Mouse (Mus musculus): ENCODE results near the gene Ece1. TPM values are rescaled to one million over a fixed set of nuclear protein-coding genes. Genes with fewer than 3 reads are reported as not detected.
"Not testable (repeated sequence)": the region's sequence is repeated elsewhere in the genome, so short reads cannot be mapped to it uniquely, and the experiment has no call there.

Ece1 gene
- 10 to 100 TPM; 82.0 to 87.9 TPM for total RNA-seq (2021)
- long read RNA-seq, experiment 1, full-length matches to known transcripts = 2 of 53 reads
- long read RNA-seq, experiment 1, partial matches to known transcripts = 30 of 53 reads
- long read RNA-seq, experiment 1, other reads (novel, unspliced or antisense) = 21 of 53 reads
- long read RNA-seq, experiment 2, partial matches to known transcripts = 9 of 22 reads
- long read RNA-seq, experiment 2, other reads (novel, unspliced or antisense) = 13 of 22 reads

DNA sequence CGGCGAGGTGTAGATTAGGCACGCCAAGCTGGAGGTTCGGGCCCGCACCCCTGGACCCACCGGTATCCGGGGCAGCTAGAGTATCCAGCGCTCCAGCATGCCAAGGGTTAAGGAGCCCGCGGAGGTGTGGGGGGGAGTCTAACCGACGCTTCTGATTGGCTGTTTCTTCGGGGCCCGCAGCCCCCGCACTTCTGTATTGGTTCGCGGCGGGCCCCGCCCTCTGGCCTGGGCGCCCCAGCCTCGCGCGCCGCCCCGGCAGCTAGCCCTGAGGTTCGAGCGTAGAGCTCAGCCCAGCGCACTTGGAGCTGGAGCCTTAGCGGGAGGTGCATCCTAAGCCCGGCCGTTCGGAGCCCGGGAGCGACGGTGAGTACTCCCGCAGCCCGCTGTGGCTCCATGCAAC is at the start of gene Ece1:
Ece1 (plus strand) TSS at position 219 of the 400 bp plus-strand sequence.
- DNase-seq (ENCODE audit: low spot score in 2 of 2) = peak; percentile 85 to 92

DNA sequence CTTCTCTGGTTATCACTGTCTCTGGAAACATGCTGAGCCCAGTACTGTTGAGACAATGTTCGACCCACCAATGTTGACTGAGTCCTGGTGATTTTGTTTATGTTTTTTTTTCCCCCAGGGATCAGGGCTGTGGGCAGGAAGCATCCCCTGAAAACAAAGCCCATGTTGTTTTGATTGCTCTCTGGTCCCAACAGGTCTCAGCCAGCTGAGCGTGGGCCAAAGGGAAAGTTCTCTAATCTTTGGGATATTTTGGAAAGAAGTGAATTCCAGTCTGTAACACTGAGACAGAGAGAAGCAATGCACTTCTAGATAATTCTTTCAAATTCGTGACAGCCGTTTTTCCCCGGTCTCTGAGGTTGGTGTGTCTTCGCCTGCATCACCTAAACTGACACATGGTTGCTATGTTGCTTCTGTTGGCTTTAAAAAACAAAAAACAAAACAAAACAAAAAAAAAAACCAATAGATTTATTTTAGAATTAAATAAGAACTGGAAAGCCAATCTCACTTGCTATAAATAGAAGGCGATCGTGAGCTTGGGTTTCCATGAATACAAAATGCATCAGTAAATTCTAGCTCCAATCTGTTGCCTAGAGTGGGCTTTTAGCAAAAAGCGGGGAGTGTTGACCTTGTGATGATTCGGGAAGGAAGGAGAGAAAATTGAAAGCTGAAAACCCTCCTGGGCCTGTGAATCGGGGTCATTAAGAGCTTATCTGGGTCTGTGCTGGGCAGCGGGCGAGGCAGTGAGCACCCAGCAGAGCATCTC is 48.9 kb upstream of the Ece1 start:
- no peak for DNase-seq (ENCODE audit: low spot score in 2 of 2)

DNA sequence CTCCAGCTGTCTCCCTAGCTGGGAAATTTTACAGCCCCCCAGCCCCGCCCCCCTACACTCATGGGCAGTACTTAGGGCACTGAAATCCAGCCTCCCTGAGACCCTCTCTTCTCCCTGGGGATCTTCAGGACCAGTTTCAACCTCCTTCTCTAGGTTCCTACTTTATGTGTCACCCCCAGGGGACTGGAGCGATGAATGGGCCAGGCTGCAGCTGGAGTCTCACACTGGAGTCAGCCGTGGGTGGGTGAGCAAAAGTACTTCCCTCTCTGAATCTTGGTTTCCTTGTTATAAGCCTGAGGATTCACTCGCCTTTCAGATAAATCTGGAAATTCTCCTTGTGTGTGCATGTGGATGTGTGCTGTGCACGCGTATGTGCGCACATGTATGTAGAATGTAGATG is 47.9 kb upstream of the Ece1 start:
- no peak for DNase-seq (ENCODE audit: low spot score in 2 of 2)

DNA sequence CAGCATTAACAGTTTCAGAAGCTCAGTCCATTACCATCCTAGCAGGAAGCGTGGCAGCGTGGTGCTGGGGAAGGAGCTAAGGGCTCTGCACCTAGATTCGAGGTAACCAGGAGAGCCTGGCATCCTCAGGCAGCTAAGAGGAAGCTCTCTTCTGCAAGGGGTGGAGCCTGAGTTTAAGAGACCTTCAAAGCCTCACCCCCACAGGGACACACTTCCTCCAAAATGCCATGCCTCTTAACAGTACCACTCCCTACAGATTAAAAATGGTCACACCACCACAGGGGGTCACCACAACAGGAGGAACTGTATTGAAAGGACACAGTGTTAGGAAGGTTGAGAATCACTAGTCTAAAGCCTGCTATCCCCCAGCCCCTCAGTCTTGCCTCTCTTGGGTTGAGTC is 46.6 kb upstream of the Ece1 start:
- no peak for DNase-seq (ENCODE audit: low spot score in 2 of 2)

DNA sequence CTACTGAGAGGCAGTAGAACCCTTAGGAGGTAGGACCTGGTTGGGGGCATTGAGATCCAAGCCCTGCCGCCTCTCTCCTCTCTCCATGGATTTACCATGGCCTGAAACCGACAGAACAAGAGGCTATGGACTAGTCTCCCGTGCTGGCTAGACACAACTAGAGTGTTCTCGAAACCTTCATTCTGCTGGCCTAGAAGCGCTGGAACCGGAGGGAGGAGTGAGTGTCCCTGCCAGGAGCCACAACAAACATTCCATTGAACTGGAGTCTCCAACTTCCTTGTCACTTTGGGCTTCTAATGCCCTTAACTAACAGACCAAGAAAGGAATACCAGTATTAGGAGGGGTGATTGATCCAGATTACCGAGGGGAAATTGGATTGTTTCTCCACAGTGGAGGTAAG is 45.8 kb upstream of the Ece1 start:
- no peak for DNase-seq (ENCODE audit: low spot score in 2 of 2)

DNA sequence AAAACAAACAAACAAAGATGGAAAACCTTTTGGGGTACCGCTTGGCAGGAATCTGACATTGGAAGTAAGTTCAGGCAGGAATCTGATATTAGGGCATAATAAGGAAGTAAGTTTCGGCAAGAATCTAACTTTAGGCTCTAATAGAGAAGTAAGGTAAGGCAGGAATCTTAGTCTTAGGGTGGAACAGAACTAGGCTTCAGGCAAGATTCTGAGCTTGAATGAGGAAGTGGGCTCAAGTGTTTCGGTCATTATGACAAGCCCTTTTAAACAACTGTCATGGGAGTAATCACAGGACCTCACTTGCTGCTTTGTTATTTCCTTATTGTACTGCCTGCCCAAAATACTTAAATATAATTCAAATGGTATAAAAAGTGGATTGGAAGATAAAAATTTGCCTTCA is 43.7 kb upstream of the Ece1 start:
- no peak for DNase-seq (ENCODE audit: low spot score in 2 of 2)

DNA sequence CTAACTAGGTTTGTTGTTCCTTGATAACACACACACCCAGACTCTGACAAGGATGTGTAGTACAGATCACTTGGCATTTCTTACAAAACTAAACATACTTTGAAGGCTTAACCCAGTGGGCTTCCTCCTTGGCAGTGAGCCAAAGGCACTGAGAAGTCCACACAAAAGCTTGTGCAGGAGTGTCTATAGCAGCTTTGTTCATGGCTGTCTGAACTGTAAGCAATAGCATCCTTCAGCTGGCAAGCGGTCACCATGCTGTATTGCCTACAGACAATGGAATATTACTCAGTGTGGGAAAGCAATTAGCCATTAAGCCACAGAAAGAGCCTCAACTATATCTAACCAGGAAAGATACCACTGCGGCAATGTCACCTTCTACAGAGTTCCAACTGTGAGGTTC is 42.5 kb upstream of the Ece1 start:
- no peak for DNase-seq (ENCODE audit: low spot score in 2 of 2)

DNA sequence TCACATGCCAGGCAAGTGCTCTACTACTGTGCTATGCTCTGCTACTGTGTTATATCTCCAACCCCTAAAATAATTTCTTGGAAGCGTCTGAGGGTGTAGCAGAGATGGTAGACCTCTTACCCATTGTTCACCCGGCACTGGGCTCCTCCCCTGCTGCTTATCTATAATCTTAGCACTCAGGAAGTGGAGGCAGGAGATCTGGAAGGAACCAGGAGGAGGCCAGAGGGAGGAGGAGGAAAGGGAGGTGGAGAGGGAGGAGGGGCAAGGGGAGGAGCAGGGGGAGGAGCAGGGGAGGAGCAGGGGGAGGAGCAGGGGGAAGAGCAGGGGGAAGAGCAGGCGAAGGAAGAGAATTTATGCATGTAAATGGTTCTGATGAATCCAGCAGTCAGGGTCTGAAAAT is 41.3 kb upstream of the Ece1 start:
- DNase-seq (ENCODE audit: low spot score in 2 of 2) = no peak

DNA sequence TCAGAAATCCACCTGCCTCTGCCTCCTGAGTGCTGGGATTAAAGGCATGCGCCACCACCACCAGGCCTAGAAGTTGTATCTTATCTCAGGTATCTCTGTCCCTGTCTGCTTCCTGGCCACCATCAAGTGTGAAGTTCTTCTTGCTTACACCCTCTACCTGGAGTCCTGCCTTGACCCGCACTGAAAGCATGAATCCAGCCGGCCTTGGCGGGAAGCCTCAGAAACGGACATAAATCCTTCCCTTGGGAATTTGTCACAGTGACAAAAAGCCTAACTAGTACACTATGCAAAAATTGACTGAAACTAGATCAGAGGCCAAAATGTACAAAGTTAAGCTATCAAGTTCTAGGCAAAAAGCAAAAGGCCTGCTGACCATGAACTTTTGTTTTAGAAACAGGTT is 39.5 kb upstream of the Ece1 start:
- DNase-seq (ENCODE audit: low spot score in 2 of 2) = no peak

DNA sequence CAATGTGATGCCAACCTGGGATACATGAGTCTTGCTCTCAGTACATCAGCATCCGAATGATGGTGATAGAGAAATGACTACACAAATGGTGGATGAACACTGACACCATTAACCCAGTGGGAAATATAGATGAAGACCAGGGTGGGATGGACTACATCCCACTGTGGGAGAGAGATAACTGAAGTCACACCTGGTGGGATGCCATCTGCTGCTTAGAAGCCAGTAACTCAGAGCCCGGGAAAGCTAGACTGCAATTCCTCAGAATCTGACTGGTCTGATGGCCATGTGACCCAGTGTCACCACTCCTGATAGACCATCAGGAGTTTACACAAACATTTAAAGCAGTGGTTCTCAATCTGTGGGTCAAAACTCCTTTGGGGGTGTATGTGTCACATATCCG is 38.5 kb upstream of the Ece1 start:
- no peak for DNase-seq (ENCODE audit: low spot score in 2 of 2)

DNA sequence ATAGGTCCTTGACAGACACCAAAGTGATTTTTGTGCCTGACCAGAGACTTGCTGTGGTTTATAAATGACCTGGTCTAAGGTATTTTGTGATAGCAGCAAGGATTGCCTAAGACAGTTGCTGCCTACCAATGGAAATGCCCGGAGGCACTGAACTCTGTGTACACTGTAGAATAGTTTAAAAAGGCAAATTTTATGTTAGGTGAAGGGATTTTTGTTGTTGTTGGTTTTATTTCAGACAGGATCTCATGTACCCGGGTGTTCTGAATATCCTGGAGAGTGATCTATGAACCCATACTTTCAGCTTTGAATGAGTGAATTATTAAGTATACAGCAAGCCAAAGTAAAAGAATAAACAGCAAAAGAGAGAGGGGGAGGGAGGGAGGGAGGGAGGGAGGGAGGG is 37.2 kb upstream of the Ece1 start:
- DNase-seq (ENCODE audit: low spot score in 2 of 2) = no peak

DNA sequence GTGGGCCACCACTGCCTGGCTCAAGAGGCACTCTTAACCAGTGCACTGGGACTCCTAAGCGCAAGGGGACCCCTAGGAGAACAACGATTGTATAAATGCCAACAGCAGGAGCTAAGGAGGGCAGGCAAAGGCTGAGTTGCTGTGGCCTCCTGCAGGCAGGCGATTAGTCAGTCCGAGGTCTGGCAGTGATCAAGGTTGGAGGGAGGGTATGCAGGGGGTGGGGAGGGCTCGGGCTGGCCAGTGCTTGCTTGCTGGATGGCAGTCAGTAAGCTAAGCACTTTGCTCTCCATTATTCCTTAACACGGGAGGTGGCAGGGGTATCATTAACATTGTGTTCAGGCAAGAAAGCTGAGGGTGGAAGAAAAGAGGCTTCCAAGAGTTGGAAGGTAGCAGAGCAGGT is 31.7 kb upstream of the Ece1 start:
- no peak for DNase-seq (ENCODE audit: low spot score in 2 of 2)

DNA sequence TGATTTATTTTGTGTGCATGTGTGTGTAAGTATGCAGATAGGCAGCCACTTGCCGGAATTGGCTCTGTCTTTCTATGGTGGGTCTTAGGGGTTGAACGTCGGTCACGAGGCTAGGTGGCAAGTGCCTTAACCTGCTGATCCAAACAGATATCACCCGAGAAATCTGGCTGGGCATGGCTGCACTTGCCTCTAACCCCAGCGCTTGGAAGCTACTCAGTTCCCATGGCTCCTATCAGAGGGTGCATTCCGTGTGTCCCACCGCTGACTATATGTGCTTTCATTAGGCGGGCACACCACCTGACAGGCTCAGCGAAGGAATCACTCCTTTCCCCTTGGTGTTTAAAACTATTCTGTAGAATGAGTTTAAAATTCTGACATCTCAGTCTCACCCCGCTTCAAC is 30.4 kb upstream of the Ece1 start:
- no peak for DNase-seq (ENCODE audit: low spot score in 2 of 2)

DNA sequence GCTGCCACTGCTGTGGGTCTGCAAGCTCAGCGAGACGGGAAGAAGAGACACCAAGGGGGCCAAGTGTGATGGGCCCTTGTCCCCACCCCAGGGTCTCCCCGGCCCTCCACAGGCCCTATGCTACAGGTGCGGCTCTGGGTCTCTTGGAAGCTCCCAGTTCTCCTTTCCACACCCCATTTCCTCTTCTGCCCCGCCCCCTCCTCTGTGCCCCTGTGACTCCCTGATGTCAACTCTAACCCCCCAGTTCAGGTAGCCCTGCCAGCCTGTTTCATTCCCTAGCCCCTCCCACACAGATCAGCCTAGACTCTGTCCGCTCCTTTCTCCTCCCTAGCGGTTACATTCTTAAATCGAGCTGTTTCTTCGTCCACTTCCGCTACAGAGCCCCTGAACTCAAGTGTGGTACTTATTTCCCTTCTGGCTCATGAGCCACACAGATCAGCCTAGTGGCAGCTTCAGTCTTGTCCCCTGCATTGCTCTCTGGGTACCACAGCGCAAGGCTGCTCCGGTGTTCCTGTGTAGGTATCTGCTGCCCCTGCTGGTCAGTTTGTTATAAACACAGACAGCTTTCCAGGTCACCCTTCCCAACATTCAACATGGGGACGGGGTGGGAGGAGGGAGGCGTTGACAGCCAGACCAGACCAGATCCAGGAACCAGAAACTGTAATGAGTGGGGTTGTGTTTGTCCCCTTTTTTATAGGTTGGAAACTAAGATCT is 26.3 kb upstream of the Ece1 start:
- peak; percentile 82 to 88 for DNase-seq (ENCODE audit: low spot score in 2 of 2)

DNA sequence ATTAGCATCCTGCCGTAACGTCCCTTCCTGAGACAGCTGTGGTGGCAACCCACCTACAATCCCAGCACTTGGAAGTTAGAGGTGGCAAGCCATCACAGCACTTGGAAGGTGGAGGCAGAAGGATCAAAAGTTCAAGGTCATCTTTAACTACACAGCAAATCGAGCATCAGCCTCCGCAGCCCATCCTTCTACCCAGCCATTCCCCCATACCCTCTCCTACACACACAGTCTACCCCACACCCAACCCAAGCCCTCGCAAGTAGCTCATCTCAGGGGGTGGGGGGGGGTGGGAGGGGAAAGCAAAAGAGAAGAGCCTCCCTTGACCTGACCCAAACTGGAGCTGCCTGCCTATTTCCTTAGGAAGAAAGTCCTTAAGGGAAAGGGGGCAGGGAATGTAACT is 25.3 kb upstream of the Ece1 start:
- no peak for DNase-seq (ENCODE audit: low spot score in 2 of 2)

DNA sequence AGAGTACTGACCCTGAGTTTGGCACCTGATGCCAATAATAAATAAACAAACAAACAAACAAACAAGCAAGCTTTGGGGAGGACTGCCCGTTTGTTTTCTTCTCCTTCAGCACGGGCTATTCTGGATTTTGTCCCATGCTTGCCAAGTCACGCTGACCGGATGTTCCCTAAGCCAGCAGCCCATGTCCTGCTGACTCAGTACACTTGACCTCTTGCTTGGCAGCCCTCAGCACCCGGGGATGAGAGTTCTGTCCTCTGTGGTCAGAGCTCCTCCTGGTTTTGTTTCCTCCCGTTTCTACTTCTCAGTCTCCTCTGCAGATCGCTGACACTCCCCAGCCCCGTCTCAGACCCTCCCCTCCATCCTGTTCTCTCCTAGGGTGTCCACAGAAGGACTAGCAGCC is 24.2 kb upstream of the Ece1 start:
- no peak for DNase-seq (ENCODE audit: low spot score in 2 of 2)

DNA sequence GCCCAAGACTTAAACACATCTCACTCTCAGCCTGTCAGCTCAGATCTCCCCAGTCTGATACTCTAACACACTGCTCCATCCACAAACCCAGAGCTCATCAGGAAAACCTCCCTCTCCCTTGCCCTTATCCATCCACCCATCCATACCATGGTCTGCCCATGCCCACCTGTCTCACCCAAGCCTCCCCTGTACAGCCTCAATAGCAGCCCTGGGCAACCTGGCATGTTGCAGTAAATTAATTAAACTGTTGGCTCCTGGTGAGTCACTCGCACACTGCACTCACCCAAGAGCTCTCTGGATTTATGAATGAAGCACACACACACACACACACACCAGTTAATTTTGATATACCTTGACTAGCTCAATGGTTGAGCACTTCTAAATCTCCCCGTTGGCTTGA is 23.2 kb upstream of the Ece1 start:
- DNase-seq (ENCODE audit: low spot score in 2 of 2) = no peak

DNA sequence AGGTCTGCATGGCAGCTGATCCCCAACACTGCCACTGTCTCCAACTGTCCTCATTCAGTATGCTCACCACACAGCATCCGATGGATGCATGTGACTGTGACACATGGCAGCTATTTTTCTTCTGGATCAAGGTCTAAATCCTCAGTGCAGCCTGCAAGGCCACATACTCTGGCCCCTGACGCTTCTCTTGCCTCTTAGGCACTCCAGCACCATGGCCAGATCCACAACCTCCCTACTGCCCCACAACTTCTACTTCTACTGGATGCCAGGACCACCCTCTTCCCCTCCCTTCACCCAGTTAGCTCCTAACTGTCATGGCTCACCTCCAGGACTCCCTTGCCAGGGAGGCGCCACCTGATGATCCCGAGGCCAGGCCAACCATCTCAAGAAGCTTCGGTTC is 22.6 kb upstream of the Ece1 start:
- no peak for DNase-seq (ENCODE audit: low spot score in 2 of 2)

DNA sequence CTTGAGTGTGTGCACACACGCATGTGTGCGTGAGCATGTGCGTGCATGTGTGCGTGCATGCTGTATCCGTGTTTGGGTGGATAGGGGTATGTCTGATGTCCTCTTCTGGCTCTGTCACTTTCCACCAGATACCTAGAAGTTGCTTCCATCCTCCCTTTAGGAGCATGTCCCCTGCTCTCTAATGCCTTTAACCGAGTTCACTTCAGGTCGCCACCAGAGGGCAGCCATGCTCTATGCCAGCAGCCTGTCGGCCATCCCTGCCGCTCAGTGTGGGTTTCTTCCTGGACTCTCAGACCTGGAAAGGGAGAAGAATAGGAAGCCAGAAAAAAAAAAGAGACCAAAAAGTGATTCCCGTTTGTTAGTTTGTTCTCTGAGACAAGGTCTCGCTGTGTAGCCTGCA is 17.4 kb upstream of the Ece1 start:
- peak; percentile 75 to 82 for DNase-seq (ENCODE audit: low spot score in 2 of 2)

DNA sequence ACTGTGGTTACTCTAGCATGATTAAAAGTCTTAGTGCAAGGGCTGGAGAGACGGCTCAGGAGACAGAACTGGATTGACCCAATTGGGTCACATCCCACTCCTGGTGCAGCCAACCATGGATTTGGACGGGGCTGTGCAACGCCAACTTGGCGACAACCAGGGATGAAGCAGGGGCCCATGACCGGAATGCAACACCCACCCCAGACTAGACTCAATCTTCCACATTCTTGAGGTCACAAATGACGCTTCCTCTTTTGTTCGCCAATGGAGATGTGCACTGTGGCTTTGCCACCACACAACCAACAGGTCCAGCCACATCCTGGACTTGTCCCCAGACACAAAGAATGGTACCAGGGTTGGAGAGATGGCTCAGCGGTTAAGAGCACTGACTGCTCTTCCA is 14.4 kb upstream of the Ece1 start:
- not testable (repeated sequence) for DNase-seq (ENCODE audit: low spot score in 2 of 2)

DNA sequence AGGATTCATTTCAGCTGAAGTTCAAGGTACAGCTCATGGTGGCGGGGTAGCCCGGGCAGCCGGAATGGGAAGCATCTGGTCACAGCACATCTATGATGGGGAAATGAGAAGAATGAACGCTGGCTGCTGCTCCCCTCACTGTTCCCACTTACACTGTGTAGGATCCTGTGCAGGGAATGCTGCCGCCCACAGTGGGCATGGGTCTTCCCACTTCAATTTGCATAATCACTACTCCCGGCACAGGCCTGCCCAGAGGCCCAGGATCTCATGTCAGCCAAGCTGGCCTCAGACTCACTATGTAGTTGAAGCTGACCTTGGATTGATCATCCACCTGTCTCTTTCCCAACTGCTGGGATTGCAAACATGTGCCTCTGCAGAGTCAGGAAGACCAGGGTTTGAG is 11.9 kb upstream of the Ece1 start:
- DNase-seq (ENCODE audit: low spot score in 2 of 2) = no peak

DNA sequence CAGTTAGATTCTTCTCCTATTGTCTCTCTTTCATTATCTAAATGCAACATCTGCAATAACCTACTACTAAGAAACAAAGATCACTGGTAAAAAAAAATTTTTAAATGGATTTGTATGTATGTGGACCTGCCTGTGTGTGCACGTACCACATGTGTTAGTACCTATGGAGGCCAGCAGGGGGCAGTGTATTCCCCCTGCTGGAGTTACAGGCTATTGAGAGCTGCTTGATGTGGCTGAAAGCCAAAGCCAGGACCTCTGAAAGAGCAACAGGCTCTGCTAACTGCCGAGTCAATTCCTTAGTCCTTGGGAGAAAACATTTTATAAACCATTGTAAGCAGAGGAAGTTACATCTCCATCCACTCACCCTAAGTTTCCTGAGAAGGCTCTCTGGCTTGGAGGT is 10.6 kb upstream of the Ece1 start:
- no peak for DNase-seq (ENCODE audit: low spot score in 2 of 2)

DNA sequence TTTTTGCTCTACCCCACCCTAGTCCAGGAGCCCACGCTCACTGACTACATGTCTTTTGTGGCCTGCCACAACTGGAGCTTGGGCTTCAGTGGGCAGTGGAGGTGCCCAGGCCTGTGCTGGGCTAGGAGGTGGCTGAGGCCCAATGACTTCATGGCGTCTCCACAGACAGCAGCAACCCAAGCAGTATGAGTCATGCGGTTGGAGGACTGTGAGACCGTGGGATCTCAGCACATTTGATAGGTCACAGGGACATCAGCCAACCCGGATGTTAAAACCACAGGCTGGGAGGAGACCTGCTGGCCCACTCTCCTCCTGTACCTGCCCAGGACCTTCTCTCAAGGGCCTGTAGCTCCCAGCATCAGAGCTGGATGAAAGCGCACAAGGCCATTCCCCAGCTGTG is 8.2 kb upstream of the Ece1 start:
- DNase-seq (ENCODE audit: low spot score in 2 of 2) = no peak

Data from left cerebral cortex, adult 18-20 months (tissue).